Mouse (Mus musculus) lung, adult 18-20 months (tissue): ENCODE measurements around the gene Hip1.

Source experiments
- DNase-seq, 2 experiments: peaks; one replicate each; pipeline ENCODE4 v3.0.0; 2022; ENCODE audit warnings: mixed read lengths in 2 of 2

Gene Hip1

GRCm38 (mm10) chr5:135544865-135545797 lies at the start of gene Hip1:
Hip1 (minus strand) TSS chr5:135545120.
- DNase-seq, result peak; percentile 100

- no peak for DNase-seq
These were observed 45.3 kb upstream of the Hip1 start for GRCm38 (mm10) chr5:135589996-135590784.

DNA sequence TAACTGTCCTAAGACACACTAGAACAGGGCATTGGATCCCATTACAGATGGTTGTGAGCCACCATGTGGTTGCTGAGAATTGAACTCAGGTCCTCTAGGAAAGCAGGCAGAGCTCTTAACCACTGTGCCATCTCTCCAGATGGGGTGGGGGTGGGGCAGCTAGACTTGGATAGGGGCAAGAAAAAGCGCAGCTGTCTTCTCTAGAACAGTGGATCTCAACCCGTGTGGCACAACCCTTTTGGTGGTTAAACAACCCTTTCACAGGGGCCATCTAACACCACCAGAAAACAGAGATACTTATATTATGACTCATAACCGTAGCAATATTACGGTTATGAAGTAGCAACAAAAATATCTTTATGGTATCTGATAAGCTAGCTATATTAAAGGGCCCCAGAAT lies 42.8 kb upstream of the Hip1 start:
- DNase-seq, result no peak

- DNase-seq, result no peak
These were observed 40.8 kb upstream of the Hip1 start for GRCm38 (mm10) chr5:135585691-135586090.

- no peak for DNase-seq
These were observed 37.4 kb upstream of the Hip1 start for GRCm38 (mm10) chr5:135582330-135582729.

GRCm38 (mm10) chr5:135579331-135579751 lies 34.4 kb upstream of the Hip1 start:
- DNase-seq, result no peak

DNA sequence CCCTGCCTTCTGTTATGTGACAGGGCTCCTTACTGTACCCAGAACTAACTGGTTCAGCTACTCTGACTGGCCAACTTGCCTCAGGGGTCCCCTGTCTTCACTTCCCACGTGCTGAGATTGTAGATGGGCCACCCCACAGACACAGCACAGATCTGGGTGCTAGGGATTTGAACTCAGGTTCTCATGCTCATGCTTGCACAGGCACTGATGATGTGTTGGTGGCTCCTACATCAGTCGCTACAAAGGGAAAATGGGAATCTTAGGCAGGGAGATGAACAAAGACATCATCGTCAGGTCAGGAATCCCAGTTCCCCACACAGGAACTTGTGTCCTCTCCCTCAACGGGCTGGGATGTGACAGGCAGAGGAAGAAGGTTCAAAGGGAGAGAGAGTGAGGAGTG lies 31.1 kb upstream of the Hip1 start:
- DNase-seq, result no peak

GRCm38 (mm10) chr5:135573006-135573405 lies 28.1 kb upstream of the Hip1 start, which contains the start of gene Ccl24:
Ccl24 (minus strand) TSS chr5:135573049.
- DNase-seq, result peak; percentile 7 to 12

GRCm38 (mm10) chr5:135568698-135569097 lies 23.8 kb upstream of the Hip1 start:
- no peak for DNase-seq

DNA sequence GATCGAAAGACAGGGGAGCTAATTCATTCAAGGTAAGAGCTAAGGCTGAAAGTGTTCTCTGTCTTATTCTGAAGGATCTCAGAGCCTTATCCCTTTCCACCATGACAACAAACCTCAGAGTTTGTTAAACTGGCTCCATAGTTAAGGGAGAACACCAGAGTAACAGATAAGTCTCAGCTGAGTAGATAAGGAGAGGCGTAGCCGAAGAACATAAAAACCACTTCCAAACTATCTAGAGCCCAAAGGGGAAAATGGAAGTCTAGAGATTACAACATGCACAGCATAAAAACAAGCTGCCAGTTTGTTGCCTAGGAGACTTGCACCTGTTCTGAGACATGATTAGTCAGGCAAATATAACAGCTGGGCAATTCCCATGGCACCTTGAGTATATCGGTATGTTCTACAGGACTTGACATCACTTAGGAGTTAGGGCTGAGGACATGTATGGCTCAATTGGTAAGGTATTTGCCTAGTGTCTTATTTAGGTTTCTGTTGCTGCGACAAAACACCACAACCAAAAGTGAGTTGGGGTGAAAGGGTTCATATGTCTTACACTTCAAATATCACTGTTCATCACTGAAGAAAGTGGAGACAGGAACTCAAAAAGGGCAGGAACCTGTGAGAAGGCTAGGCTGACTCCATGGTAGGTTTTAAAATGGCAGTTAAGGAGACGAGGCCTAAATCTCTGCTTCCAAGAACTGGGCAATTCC lies 22.8 kb upstream of the Hip1 start:
- no peak for DNase-seq

- no peak for DNase-seq
These were observed 18.5 kb upstream of the Hip1 start, which contains the start of gene Ccl26 for GRCm38 (mm10) chr5:135563469-135563868. Ccl26 (minus strand) TSS chr5:135563569.

GRCm38 (mm10) chr5:135557671-135558070 lies 12.8 kb upstream of the Hip1 start:
- no peak for DNase-seq

GRCm38 (mm10) chr5:135557051-135557450 lies 12.1 kb upstream of the Hip1 start:
- no peak for DNase-seq

DNA sequence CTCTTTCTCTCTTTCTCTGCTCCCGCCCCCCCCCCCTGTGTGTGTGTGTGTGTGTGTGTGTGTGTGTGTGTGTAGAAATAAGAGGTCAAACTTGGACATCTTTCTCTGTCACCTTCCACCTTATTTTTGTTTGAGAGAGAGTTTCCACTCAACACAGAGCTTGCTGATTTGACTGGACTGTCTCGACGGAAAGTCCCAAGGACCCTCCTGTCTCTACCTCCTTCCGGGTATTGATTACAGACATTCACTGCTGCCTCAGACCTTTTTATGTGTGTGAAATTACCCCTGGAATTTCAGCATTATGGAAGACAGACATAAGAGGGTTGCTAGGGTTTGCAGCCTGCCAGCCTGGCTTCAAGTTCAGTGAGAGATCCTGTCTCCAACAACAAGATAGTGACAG lies 11.3 kb upstream of the Hip1 start:
- DNase-seq, result no peak

- no peak for DNase-seq
These were observed 6.7 kb upstream of the Hip1 start for GRCm38 (mm10) chr5:135551591-135551990.

DNA sequence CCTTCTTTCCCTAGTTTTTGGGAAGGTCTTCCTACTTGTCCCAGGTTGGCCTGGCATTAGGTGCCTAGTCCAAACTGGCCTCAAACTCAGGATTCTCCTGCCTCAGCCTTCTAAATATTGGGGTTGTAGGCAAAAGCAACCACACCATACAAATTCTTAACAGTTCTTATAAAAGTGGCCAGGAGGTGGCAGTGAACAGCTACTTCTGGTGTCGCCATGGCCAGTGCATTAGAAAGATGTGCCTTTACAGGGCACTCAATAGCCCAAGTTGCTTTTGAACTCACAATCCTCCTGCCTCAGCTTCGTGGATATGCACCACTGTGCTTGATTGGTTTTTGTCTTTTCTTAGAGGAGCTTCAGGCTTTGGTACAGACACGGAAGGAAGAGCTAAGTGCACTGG lies 6.0 kb upstream of the Hip1 start:
- DNase-seq, result no peak

DNA sequence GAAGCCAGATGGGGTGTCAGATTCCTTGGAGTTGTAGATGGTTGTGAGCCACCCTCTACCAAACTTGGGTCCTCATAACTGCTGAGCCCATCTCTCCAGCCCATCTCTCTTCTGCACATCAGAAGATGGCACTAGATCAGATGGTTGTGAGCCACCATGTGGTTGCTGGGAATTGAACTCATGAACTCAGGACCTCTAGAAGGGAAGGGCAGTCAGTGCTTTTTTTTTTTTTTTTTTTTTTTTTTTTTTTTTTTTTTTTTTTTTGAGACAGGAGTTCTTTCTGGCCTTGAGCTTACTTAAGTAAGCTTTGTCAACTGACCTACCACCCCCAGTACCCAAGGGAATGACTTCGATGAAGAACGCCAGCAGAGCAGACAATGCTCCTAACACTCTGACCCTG lies 3.1 kb upstream of the Hip1 start:
- DNase-seq, result no peak

- peak; percentile 50 to 58 for DNase-seq
These were observed 825 bp downstream of the Hip1 start for GRCm38 (mm10) chr5:135544032-135544558.

DNA sequence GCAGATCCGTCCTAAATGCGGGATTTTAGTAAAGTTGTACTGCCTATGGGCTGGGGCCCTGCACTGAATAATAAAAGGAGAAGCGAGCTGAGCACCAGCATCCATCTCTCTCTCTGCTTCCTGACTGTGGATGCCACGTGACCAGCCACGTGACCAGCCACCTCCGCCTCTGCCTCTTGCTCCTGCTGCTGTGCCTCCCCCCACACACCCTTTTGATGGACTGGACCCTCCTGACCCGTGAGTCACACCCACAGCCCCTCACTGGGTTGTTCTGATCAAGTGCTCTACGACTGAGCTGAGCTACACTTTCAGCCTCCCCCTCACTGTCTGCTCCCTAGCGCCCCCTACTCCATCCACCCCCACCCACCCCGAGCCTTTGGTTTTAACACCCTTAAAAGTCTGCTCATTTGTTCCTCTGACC lies 7.1 kb downstream of the Hip1 start:
- DNase-seq, result no peak

- DNase-seq, result peak; percentile 64 to 68
These were observed 7.6 kb downstream of the Hip1 start for GRCm38 (mm10) chr5:135537326-135537725.

DNA sequence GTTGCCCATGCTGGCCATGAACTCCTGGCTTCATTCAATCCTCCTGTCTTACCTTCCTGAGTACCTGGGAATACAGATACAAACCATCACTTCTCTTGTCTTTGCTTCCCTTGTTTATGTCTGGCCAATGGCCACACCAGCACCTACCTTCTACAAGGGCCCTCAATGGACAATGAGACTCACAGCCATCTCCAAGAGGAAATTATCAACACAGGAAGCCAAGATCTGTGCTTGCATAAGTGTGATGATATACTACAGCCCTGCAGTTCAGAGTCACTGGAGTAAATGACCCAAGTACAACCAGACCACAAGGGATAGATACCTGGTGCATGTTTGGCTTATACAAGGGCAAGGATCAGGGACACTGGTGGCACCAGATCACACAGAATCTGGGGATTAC lies 9.1 kb downstream of the Hip1 start:
- no peak for DNase-seq

GRCm38 (mm10) chr5:135533431-135533830 lies 11.5 kb downstream of the Hip1 start:
- peak; percentile 85 to 92 for DNase-seq
